Comparison of ENCODE assay signal across 8 mouse cellular contexts in genomic region chr12:110702556-110702955, GRCm38 (mm10). TPM values are rescaled to one million over a fixed set of nuclear protein-coding genes. Genes with fewer than 3 reads are reported as not detected.
DNase-seq lines count a peak whose midpoint lies in the region; ATAC-seq and TF ChIP-seq lines count a peak whose summit lies in the region.

Gene Hsp90aa1, minus strand, starts transcription at chr12:110702728.

- 44% methylated on average over 4 of the region's 4 CpGs for WGBS in embryonic facial prominence, embryonic 14.5 days
- 44% methylated on average over 4 of the region's 4 CpGs for WGBS in heart, embryonic 16.5 days
- WGBS in neural tube, embryonic 14.5 days, result 37% methylated on average over 4 of the region's 4 CpGs

- intact Hi-C loops in left cerebral cortex, postnatal 4 days (cut with DNase I), result loop anchor here (10.0 kb wide), 1 partner anchor 278 kb away; no protein-coding TSS in a partner anchor

- H3K4me3 ChIP-seq in testis, adult 2 months (ENCODE audit: control insufficient read depth, low read depth, low read length), result no peak within 1 kb of the TSS
- no peak within 1 kb of the TSS for H3K4me3 ChIP-seq in embryonic facial prominence, embryonic 14.5 days (ENCODE audit: low read depth, low read length)
- H3K4me3 ChIP-seq in heart, embryonic 16.5 days (ENCODE audit: low read length), result peak within 1 kb of the TSS; percentile 31
- H3K4me3 ChIP-seq in neural tube, embryonic 14.5 days (ENCODE audit: low read depth, low read length), result no peak within 1 kb of the TSS

- H3K4me2 ChIP-seq in embryonic facial prominence, embryonic 14.5 days (ENCODE audit: low read depth, low read length), result peak within 1 kb of the TSS; percentile 25
- H3K4me2 ChIP-seq in heart, embryonic 16.5 days (ENCODE audit: low read depth, low read length), result peak within 1 kb of the TSS; percentile 56
- H3K4me2 ChIP-seq in neural tube, embryonic 14.5 days (ENCODE audit: low read depth, low read length), result no peak within 1 kb of the TSS

- no peaks in the 10 kb centered on the region for H3K9me3 ChIP-seq in embryonic facial prominence, embryonic 14.5 days (ENCODE audit: control insufficient read depth, low read length)
- H3K9me3 ChIP-seq in heart, embryonic 16.5 days (replicated peaks; ENCODE audit: control insufficient read depth, low read length), result no peaks in the 10 kb centered on the region
- no peaks in the 10 kb centered on the region for H3K9me3 ChIP-seq in neural tube, embryonic 14.5 days (ENCODE audit: control insufficient read depth, low read length)

- no peak for DNase-seq in testis, postnatal 14 days (ENCODE audit: low spot score)
- DNase-seq in embryonic facial prominence, embryonic 14.5 days (ENCODE audit: low spot score), result no peak
- no peak for DNase-seq in left cerebral cortex, postnatal 4 days
- no peak for DNase-seq in urinary bladder, postnatal 4 days (ENCODE audit: low spot score in 2 of 2)
- DNase-seq in right cerebral cortex, postnatal 4 days, result no peak

- no peak for TF ChIP-seq CTCF in testis, adult 2 months (IDR thresholded peaks at IDR 0.05; ENCODE audit: control insufficient read depth, insufficient read depth, insufficient replicate concordance, low read depth, low read length)

- H3K27ac ChIP-seq in testis, adult 2 months (ENCODE audit: control insufficient read depth, insufficient read depth, low read depth, low read length), result no peak within 1 kb of the TSS
- no peak within 1 kb of the TSS for H3K27ac ChIP-seq in embryonic facial prominence, embryonic 14.5 days (replicated peaks; ENCODE audit: low read depth, low read length)
- peak within 1 kb of the TSS; percentile 64 for H3K27ac ChIP-seq in heart, embryonic 16.5 days (ENCODE audit: low read length)
- no peak within 1 kb of the TSS for H3K27ac ChIP-seq in neural tube, embryonic 14.5 days (ENCODE audit: low read depth, low read length)

- H3K9ac ChIP-seq in embryonic facial prominence, embryonic 14.5 days (ENCODE audit: low read depth, low read length), result no peak within 1 kb of the TSS
- peak within 1 kb of the TSS; percentile 44 for H3K9ac ChIP-seq in heart, embryonic 16.5 days (ENCODE audit: low read length)
- H3K9ac ChIP-seq in neural tube, embryonic 14.5 days (replicated peaks; ENCODE audit: low read depth, low read length), result no peak within 1 kb of the TSS

- no peak for TF ChIP-seq POLR2A in testis, adult 2 months (IDR thresholded peaks at IDR 0.05; ENCODE audit: control insufficient read depth, low read depth, low read length)

- H3K36me3 ChIP-seq in testis, adult 2 months (ENCODE audit: control insufficient read depth, insufficient read depth, low read length), result no peaks in the 10 kb centered on the region
- H3K36me3 ChIP-seq in embryonic facial prominence, embryonic 14.5 days (ENCODE audit: control insufficient read depth, insufficient read depth, low read length), result no peaks in the 10 kb centered on the region
- no peaks in the 10 kb centered on the region for H3K36me3 ChIP-seq in heart, embryonic 16.5 days (ENCODE audit: control insufficient read depth, insufficient read depth)
- no peaks in the 10 kb centered on the region for H3K36me3 ChIP-seq in neural tube, embryonic 14.5 days (ENCODE audit: control insufficient read depth, insufficient read depth, low read length)

- peaks cover 5% of the 10 kb centered on the region for H3K4me1 ChIP-seq in testis, adult 2 months (ENCODE audit: control insufficient read depth, insufficient read depth, low read length)
- no peaks in the 10 kb centered on the region for H3K4me1 ChIP-seq in embryonic facial prominence, embryonic 14.5 days (ENCODE audit: control insufficient read depth, insufficient read depth, low read length)
- H3K4me1 ChIP-seq in heart, embryonic 16.5 days (ENCODE audit: control insufficient read depth, insufficient read depth, low read length), result peaks cover 20% of the 10 kb centered on the region
- no peaks in the 10 kb centered on the region for H3K4me1 ChIP-seq in neural tube, embryonic 14.5 days (ENCODE audit: control insufficient read depth, insufficient read depth, low read length)

- no peak for ATAC-seq in embryonic facial prominence, embryonic 14.5 days (ENCODE audit: low read depth)
- ATAC-seq in heart, embryonic 16.5 days (replicated peaks; ENCODE audit: extremely low read depth, insufficient read depth, low FRiP score), result no peak
- ATAC-seq in neural tube, embryonic 14.5 days (ENCODE audit: low read depth), result no peak

- no peaks in the 10 kb centered on the region for H3K27me3 ChIP-seq in testis, adult 2 months (ENCODE audit: control insufficient read depth, insufficient read depth, low read length)
- H3K27me3 ChIP-seq in embryonic facial prominence, embryonic 14.5 days (replicated peaks; ENCODE audit: control insufficient read depth, insufficient read depth, low read length), result no peaks in the 10 kb centered on the region
- H3K27me3 ChIP-seq in heart, embryonic 16.5 days (ENCODE audit: control insufficient read depth, insufficient read depth, low read length), result no peaks in the 10 kb centered on the region
- no peaks in the 10 kb centered on the region for H3K27me3 ChIP-seq in neural tube, embryonic 14.5 days (ENCODE audit: control insufficient read depth, insufficient read depth, low read length)

RNA-seq across cellular contexts. Expression of gene Hsp90aa1, which starts in this region (rescaled TPM):
- 592 and 736 TPM in 2 replicates for polyA plus RNA-seq in testis, adult 2 months (2012; rRNA removed)
- polyA plus RNA-seq in embryonic facial prominence, embryonic 14.5 days (2014; fragmentation: Nextera tagmentation; extraction: Ambion mirVana), result 763 and 873 TPM in 2 replicates
- polyA plus RNA-seq in heart, embryonic 16.5 days (2015; fragmentation: Nextera tagmentation; extraction: Ambion mirVana), result 622 and 694 TPM in 2 replicates
- 100 to 1,000 TPM; 862 to 917 TPM for total RNA-seq in left cerebral cortex, postnatal 4 days (2021)
- polyA plus RNA-seq in neural tube, embryonic 14.5 days (2014; fragmentation: Nextera tagmentation; extraction: Ambion mirVana), result 1,424 and 1,546 TPM in 2 replicates
